Mouse (Mus musculus) brain, embryonic 14.5 days (tissue): ENCODE data around the gene Tspan10.

Experiments used
- CTCF ChIP-seq: fragments of 200-500 bp; IDR thresholded peaks from 2 replicates; pipeline ENCODE4 v1.5.1; 2012; ENCODE audit warnings: inconsistent platforms, mild to moderate bottlenecking, moderate library complexity, borderline replicate concordance; ENCODE audit not compliant: insufficient read depth, insufficient read length; ENCODE audit errors: extremely low read depth
- POLR2A ChIP-seq: fragments of 200-500 bp; IDR thresholded peaks from 2 replicates; pipeline ENCODE4 v1.6.1; 2012; ENCODE audit warnings: mild to moderate bottlenecking, inconsistent platforms, borderline replicate concordance; ENCODE audit not compliant: poor library complexity, insufficient read depth, insufficient read length, severe bottlenecking; ENCODE audit errors: extremely low read depth

GRCm38 (mm10) chr11:120442344-120442743 is at the start of gene Tspan10:
- TF ChIP-seq CTCF (no peak), POLR2A (no peak)
